Mouse (Mus musculus) gastrocnemius, adult 8-10 months (tissue): ENCODE data around the gene Sart3. TPM values are rescaled to one million over a fixed set of nuclear protein-coding genes. Genes with fewer than 3 reads are reported as not detected.
"Not testable (repeated sequence)": the region's sequence is repeated elsewhere in the genome, so short reads cannot be mapped to it uniquely, and the experiment has no call there.

Source experiments
- DNase-seq, 2 experiments: peaks; one replicate each; pipeline ENCODE4 v3.0.0; 2022; ENCODE audit warnings: low spot score in 2 of 2
- total RNA-seq, 4 experiments: library from RNA; stranded (reverse); gene quantifications; 2 replicates each; pipeline ENCODE4 v1.2.4; 2022

The Sart3 gene
- total RNA-seq, 4 experiments from 2014 or later, result 6.3 to 6.9 (median 6.7) TPM

DNA sequence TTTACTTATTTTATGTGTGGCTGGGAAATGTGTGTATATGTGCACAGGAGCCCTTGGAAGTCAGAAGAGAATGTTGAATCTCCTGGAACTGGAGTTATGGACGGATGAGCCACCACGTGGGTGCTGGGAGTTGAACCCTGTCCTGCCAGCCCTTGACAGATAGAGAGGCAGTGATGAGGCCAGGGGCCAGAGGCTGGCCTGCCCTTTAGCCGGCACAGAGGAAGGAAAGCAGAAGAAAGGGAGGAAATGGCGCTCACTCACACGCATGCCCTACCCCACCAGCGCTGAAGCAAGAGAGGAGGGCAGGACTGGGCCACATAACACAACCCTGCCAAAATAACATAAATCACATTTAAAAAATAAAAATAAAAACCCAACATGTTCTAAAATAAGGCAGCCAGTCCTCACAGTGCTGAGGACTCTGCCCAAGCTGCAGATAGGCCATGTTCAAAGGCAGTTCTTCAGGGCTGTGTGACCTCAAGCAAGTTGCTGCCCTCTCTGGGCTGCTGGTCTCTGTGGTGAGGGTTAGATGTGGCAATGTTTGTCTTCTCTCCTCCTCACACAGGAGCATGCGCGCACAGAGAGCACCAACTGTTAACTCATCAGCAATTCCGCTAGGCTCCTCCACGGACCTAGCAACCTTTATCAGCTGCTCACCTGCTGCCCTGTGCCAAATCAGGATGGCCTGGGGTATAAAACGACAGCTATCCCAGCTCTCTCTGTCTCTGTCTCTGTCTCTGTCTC, 18.3 kb upstream of the Sart3 start:
- no peak for DNase-seq

DNA sequence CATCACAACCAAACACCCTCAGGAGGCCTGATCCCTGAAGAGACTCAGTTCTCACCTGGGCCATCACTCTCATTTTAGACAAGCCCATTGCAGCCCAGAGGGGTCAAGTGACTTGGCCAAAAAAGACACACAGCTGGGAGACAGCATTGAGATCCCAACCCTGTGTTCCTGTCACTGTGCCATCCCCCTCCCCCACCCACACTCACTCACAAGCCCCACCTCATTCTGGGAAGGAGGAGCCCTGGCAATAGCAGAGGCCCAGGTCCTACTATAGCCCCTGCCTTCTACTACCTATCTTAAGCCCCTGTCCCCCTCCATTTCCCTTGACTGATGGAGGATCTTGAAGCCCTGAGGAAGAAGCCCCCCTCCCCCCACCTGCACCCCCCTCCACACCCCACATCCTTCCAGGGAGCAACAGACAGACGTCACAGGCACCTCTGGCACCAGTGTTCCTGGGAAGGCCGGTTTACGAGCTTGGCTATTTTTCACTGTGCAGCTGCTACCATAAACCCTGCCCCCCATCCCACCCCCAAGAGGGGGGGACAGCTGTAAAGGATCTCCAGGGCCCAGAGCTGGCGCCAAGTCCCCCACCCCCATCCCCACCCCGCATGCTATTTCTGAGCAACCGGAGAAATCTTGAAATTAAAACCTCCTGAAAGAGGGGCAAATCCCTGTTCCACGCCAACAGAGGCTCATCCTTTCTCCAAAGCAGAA, 16.9 kb upstream of the Sart3 start:
- DNase-seq, result no peak

DNA sequence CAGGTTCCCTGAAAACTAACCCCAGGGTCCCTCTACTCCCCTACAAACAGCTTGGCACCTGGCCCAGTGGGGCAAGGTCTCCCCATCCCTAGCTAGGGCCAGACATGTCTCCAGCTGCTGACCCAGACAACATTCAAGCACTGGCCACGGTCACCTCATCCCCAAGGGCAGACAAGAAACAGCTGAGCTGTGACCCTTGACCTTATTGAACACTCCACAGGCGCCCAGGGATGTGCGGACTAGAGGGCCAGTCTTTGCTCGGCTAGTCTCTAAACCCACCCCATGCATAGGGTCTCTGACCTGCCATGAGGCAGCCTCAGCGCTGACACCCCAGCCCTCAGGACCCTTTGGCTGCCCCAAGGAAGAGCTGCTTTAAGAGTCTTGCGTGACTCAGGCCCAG, 16.3 kb upstream of the Sart3 start:
- DNase-seq, result no peak

DNA sequence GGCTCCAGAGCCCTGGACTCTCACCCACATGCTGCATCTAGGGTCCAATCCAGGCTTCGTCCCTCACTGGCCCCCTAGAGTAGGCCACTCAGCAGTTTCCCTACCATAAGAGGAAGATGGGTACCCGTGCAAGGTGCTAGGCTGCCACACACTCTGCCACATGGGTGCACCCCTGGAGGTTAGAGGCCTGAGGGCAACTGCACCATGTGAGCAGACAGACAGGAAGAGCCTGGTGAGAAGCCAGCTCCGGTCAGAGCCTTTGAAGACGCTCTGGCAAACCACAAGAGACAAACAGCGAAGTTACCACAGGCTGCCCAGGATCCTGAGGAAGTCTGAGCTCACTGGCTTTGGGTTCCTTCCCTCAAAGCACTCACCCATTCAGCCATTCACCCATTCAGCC, 14.7 kb upstream of the Sart3 start:
- DNase-seq, result no peak

DNA sequence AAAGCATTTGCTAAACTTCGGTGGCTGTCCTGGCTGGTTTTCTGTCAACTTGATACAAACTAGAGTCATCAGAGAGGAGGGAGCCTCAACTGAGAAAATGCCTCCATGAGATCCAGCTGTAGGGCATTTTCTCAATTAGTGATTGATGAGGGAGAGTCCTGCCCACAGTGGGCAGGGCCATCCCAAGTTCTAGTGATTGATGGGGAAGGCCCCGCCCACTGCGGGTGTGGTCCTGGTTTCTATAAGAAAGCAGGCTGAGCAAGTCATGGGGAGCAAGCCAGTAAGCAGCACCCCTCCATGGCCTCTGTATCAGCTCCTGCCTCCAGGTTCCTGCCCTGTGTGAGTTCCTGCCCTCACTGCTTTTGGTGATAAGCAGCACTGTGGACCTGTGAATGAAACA, 11.8 kb upstream of the Sart3 start:
- not testable (repeated sequence) for DNase-seq

DNA sequence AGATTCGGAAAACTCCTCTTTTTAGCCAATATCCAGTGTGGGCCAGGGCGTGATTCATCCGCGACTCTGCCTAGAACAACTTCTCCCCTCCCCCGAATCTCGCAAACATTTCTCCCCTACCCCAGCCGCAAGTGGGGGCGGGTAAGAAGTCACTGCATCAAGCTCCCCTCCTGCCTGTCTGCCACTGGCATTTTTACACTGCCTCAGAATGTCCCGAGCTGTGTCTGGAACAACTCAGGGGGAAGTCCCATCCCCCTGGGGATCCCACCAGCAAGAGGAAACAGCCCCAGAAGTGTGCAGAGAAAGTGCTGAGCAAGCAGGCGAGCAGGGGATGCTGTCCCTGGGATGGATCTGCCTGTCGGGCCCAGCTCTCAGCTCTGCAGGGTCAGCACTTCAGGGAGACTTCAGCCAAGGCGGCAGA, 11.3 kb upstream of the Sart3 start:
- DNase-seq, result no peak

DNA sequence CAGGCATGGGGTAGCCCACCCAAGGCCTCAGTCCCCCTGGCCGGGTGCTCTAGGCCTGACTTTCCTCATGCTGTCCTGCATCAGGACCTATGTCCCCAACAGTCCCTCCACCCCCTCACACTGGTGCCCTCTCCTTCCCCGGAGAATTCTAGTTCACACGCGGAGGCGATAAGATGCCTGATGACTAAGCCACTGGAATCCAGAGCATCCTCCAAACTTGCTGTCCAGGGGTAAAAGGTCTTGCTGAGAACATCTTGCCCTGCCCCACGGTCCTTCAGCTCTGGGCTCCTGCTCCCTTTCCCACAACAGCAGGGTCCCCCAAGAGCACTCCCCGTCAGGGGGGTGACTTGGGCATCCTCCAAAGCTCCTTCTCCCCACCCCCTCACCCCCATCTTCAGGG, 10.3 kb upstream of the Sart3 start:
- DNase-seq, result no peak

DNA sequence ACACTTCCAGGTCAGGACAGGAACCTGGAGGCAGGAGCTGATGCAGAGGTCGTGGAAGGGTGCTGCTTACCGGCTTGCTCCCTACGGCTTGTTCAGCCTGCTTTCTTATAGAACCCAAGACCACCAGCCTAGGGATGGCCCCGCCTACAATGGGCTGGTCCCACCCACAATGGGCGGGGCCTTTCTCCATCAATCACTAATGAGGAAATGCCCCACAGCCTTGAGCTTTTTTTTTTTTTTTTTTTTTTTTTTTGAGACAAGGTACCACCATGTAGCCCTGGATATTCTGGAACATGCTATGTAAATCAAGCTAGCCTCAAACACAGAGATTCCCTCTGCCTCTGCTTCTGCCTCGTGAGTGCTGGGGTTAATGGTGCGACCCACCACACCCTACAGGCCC, 9.6 kb upstream of the Sart3 start:
- no peak for DNase-seq

DNA sequence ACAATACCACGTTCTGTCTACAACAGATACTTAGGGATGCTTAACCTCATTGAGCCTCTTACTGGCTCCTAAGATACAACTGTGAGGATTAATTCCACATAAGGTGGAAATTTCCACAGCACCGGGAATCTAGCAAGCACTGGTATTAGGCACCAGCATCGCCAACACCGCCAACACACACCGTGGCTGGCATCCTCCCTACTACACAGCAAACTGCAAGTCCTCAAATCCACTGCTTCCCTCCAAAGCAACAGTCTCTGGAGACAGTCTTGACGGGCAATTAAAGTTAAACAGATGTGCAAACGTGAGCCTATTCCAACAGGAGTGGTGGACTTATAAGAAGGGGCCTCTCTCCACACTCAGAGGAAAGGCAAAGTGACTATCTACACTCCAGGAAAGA, 8.9 kb upstream of the Sart3 start:
- no peak for DNase-seq

DNA sequence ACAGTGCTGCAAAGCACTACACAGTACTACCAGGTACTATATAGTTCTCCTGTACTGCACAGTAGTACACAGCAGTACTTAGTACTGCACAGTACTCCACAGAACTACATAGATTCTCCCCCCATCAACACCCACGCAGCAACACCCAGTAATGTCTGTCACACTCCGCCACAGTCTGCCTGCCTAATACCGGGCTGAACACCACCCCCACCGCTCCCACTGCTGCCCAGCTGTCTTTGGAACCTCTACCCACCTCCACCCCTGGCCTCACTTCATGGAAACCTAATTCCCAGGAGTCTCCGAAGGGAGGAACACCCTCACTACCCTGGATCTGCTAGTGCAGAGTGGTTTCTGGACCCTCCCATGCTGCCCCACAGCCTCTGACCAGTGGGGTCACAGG, 8.5 kb upstream of the Sart3 start:
- no peak for DNase-seq

DNA sequence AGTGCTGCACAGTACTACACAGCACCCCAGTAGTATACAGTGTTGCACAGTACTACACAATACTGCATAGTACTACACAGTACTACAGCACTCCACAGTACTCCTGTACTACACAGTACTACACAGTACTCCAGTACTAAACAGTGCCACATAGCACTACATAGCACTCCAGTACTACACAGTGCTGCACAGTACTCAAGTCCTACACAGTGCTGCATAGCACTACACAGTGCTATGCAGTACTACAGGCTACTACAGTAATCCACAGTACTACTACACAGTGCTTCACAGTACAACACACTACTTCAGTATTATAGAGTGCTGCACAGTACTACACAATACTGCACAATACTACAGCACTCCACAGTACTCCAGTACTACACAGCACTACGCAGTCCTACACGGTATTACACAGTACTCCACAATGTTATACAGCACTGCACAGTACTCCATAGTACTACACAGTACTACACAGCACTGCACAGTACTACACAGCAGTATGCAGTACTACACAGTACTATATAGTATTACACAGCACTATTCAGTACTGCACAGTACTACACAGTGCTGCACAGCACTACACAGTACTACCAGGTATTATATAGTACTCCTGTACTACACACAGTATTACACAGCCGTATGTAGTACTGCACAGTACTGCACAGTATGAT, 7.9 kb upstream of the Sart3 start:
- no peak for DNase-seq

DNA sequence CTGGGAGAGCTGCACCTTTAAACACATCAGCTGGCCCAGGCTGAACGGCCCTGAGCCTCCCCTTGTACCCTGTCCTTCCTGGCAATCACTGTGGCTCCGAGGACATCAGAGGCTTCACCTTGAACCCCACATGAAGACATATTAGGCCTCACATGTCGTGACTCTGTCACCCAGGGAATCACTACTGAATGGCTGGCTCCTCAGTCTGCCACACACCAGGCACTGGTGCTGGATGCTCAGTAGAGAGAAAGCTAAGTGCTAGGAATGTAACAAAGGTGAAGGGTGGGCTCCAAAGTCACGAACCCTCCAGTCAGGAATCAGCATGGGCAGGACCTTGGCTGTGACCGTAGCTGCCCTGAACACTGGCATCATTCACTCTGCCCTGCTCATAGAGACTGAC, 7.3 kb upstream of the Sart3 start:
- DNase-seq, result no peak

DNA sequence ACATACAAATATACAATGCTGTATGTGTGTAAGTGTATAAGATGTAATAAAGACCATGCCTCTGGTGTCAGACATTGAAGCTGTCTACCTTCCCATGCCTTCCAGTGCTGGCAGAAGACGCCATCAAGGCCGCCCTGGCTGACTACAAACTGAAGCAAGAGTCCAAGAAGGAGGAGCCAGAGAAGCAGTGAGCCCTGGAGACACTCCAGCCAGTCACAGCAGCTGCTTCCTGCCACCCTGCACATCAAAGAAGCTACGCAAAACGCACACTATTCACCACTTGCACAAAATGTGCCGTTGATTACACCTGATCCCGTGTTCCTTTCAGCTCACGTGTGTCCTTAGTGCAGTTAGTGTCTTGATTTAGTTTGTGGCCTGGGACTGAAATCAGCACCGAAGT, 5.4 kb upstream of the Sart3 start:
- DNase-seq, result not testable (repeated sequence)

DNA sequence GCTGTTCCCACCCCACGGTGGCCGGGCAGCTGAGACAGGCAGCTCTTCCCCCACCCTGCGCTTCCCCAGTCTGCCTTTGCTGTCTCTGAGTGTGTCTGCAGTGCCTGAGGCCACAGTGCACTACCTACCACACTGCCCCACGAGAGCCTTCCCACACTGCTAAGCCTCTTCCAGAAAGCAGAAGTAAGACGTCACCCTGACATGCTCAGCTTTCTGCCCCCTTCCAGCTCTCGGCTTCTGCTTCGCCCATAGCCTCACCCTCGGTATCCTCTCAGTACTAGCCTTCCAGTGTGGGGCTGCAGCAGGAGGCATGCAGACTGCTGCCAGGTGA, 4.6 kb upstream of the Sart3 start:
- no peak for DNase-seq

DNA sequence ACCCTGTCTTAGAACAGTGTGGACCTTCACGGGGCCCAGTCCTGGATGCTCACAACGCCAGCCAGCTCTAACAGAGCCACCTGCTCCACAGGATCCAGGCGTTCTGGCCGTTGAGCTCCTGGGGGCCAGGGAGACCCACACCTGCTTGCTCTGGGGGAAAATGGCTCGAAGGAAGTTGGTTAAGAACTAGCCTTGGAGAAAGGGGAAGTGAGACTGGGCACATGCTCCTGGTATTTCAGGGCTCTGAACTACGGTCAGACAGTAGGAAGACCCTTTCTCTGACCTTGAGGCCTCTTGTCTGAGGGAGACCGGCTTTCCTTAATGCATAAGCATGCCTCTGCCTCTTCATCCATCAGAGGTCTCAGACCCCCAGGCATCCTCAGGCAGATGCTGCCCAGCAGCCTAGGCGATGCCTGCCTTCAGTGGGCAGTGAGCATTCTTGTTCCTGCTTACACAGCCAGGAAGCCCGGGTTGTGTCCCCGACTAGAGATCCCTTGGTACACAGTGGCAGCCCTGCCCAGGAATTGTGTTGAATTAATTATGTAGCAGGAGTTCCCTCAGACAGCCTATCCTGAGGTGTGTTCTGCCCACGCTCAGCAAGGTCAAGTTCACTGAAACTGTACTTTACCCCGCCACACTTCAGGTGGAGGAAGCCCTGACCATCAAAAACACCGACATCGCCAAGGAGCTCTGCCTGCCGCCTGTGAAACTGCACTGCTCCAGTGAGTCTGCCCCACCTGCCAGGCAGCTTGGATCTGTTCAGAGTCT, 4.0 kb upstream of the Sart3 start:
- no peak for DNase-seq

DNA sequence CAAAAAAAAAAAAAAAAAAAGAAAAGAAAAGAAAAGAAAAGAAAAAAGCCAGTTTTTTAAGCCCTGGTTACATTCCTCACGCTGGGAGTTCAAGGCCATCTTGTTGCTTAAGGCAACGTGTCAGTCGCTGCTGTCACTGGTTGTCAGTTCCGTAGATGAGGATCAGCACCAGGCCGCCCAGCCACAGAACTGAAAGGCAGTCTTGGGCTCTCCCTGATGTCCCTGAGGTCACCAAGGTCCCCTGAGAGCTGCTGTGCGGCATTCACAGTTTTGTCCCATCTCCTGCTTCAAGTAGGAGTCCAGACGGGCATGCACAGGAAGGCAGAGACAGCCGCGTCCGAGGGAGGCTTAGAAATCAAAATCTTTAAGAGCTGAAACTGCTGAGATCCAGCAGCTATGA, 3.3 kb upstream of the Sart3 start:
- DNase-seq, result no peak

DNA sequence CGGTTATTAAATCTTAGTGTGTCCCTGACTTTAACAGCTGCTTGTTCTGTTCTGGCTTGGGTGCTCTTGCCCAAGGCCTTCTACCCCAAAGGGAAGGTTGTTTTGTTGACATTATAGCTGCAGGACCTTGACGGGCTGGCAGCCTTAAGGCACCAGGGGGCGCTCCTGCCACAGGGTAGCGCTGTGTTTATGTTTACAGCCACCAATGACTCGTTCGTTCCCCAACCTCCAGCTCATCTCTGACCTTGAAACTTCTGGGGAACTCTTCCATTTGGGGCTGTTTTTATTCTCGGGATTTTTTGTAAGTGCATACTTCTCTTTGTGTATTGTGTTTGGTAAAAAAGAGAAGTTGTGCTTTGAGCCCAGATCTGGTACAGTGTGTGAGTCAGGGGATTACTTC, 1.4 kb upstream of the Sart3 start:
- DNase-seq, result peak; percentile 79 to 85

DNA sequence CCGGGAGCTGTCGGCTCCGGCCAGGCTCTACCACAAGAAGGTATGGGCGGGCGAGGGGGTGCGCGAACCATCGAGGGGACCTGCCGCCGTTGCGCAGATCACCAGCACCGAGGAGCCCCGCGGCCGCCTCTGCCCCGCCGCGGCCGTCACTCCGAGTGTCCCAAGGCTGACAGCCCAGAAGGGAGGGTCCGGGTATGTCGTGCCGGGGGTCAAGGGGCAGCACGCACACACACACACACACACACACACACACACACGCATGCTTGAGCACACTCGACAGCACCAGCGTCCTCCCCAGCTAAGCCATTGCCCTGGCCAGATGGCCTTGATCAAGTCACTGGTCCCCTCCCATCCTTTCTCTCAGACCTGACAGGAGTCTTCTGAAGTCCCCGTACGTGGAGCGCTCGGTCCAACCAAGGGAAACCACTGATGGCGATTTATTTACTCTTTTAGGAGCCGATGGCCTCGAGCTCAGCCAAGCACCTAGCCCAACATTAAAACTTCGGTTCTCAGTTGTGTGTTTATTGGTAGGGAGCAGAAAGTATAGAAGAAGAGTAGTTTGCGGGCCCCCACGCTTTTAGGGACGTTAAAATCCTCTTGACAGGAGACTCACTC, 702 bp upstream of the Sart3 start:
- DNase-seq, result no peak

DNA sequence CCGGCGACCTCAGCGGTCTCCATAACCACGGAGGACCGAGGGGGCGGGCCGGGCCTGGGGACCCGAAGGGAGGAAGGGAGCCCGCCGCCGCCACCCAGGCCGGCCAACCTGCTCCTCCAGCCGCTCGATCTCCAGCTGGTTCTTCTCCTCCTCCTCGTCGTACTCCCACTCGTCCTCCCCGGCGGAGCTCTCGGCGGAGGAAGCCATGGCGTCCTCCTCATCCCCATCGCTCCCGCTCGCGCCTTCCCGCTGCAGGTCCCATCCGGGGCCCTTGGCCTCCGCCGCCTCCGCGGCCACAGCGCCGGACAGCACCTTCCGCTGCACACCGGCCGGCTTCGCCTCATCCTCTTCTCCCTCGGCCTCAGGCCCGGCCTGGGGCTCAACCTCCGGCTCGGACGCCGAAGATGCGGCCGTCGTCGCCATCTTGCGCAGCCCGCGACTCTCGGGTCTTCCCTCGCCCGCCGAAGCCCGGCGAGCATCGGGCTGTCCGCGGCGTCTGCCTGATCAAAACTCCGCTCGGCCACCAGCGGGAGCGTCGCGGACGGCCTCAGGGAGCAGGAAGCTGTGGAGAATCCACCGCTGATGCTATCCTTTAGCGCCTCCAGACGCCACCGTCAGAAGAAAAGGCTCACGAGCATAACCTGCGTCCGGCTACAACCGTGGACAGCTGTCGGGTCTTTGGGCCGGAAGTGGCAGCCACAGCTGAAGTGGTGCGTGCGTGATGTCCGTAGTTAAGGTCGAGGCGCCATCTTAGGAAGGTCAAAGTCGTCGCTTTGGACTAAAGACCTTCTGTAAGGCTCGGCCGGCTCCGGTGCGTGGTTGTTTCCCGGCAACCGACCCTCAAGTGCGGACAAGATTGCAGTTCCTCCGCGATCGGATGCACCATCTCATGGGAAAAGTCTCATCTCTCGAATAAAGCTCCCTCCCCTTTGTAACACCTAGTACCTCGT, 822 bp downstream of the Sart3 start:
- DNase-seq, result peak; percentile 77 to 82

DNA sequence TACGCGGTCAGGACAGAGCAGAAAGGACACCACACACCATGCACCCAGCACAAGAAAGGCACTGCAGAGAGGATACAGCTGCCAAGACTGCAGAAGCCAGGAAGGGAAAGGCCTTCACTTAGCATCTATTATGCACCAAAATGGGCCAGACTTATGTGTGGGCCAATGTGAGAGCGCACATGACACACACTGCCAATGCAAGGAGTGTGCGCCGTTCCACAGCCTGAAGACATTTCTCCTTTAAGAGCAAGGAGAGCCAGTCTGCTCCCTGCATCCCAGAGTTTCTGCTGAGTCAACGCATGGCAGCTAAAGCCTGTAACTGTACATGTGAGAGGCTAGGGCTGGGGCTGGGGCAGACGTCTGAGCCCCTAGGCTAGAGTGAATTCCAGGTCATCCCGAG, 3.5 kb downstream of the Sart3 start:
- DNase-seq, result no peak
